Mouse (Mus musculus) cortical plate, adult 2 months (tissue): ENCODE data around the gene Tnfrsf19.

Source experiments
- CTCF ChIP-seq: fragments of 200-500 bp; IDR thresholded peaks from 2 replicates; pipeline ENCODE4 v1.5.1; 2011; ENCODE audit warnings: mild to moderate bottlenecking, control low read depth, low read length; ENCODE audit not compliant: insufficient read depth; ENCODE audit errors: extremely low read depth
- POLR2A ChIP-seq: fragments of 200-500 bp; IDR thresholded peaks from 2 replicates; pipeline ENCODE4 v1.6.1; 2011; ENCODE audit warnings: mild to moderate bottlenecking, low read length, control low read depth; ENCODE audit not compliant: insufficient read depth; ENCODE audit errors: extremely low read depth

- TF ChIP-seq CTCF: no peak
- no peak for TF ChIP-seq POLR2A
Measured at GRCm38 (mm10) chr14:61056445-61056844, 10.2 kb upstream of the Tnfrsf19 start.
